9 mouse cellular contexts compared by ENCODE assay signal in genomic region chr17:47332001-47332611, GRCm38 (mm10). TPM values are rescaled to one million over a fixed set of nuclear protein-coding genes. Genes with fewer than 3 reads are reported as not detected.
DNase-seq lines count a peak whose midpoint lies in the region; ATAC-seq lines count a peak whose summit lies in the region.
"Had no signal": no experiment of that assay in that cellular context is flagged by ENCODE, and none has a peak within 500 bp of the region (broad histone marks: within the 10 kb centered on the region; RNA-seq: fewer than 3 reads in every experiment).

No protein-coding gene starts in this region.

- H3K9ac ChIP-seq in forebrain, embryonic 13.5 days = no peak overlapping the region
- H3K9ac ChIP-seq in liver, embryonic 11.5 days (ENCODE audit: low read depth, low read length) = 0 out of 2 replicates have a peak overlapping the region, but pooled peaks have one; percentile 25
- no peak overlapping the region for H3K9ac ChIP-seq in neural tube, embryonic 15.5 days (replicated peaks)
- H3K9ac ChIP-seq: neural tube, embryonic 12.5 days had no signal

- ATAC-seq in forebrain, embryonic 13.5 days = peak; percentile 44; the same call in 1 of the 2 replicates
- peak; percentile 34 for ATAC-seq in CD4-positive, CD25-positive, alpha-beta regulatory T cell, adult 4 months
- ATAC-seq in liver, embryonic 11.5 days (replicated peaks; ENCODE audit: low FRiP score) = peak; percentile 71
- 0 out of 2 replicates have a peak, but pooled peaks have one; percentile 12 for ATAC-seq in neural tube, embryonic 15.5 days (ENCODE audit: low FRiP score)

- peaks cover 56% of the 10 kb centered on the region for H3K36me3 ChIP-seq in forebrain, embryonic 13.5 days (ENCODE audit: poor library complexity, severe bottlenecking)
- peaks cover 58% of the 10 kb centered on the region for H3K36me3 ChIP-seq in forebrain, embryonic 10.5 days (replicated peaks)
- H3K36me3 ChIP-seq in liver, embryonic 11.5 days (ENCODE audit: control insufficient read depth, insufficient read depth, low read length) = no peaks in the 10 kb centered on the region; the same call in 1 of the 2 replicates
- H3K36me3 ChIP-seq in neural tube, embryonic 15.5 days = peaks cover 31% of the 10 kb centered on the region

- 83% methylated on average over 12 of the region's 12 CpGs for WGBS in forebrain, embryonic 13.5 days
- WGBS in forebrain, embryonic 10.5 days = 88% methylated on average over 12 of the region's 12 CpGs
- 68% methylated on average over 12 of the region's 12 CpGs for WGBS in liver, embryonic 11.5 days
- 81% methylated on average over 12 of the region's 12 CpGs for WGBS in neural tube, embryonic 15.5 days

- H3K4me3 ChIP-seq in forebrain, embryonic 13.5 days = no peak overlapping the region
- H3K4me3 ChIP-seq in forebrain, embryonic 10.5 days = no peak overlapping the region
- no peak overlapping the region for H3K4me3 ChIP-seq in liver, embryonic 11.5 days (ENCODE audit: low read depth, low read length)
- H3K4me3 ChIP-seq in neural tube, embryonic 15.5 days (replicated peaks) = no peak overlapping the region
- H3K4me3 ChIP-seq: neural tube, embryonic 12.5 days had no signal

- no peak overlapping the region for H3K4me2 ChIP-seq in forebrain, embryonic 13.5 days
- H3K4me2 ChIP-seq in liver, embryonic 11.5 days = 0 out of 2 replicates have a peak overlapping the region, but pooled peaks have one; percentile 4
- no peak overlapping the region for H3K4me2 ChIP-seq in neural tube, embryonic 15.5 days
- H3K4me2 ChIP-seq: neural tube, embryonic 12.5 days had no signal

- H3K27me3 ChIP-seq in forebrain, embryonic 13.5 days = peaks cover 46% of the 10 kb centered on the region
- peaks cover 88% of the 10 kb centered on the region for H3K27me3 ChIP-seq in forebrain, embryonic 10.5 days (ENCODE audit: poor library complexity, severe bottlenecking)
- no peaks in the 10 kb centered on the region for H3K27me3 ChIP-seq in liver, embryonic 11.5 days (replicated peaks; ENCODE audit: control insufficient read depth, insufficient read depth, low read length)
- no peaks in the 10 kb centered on the region for H3K27me3 ChIP-seq in neural tube, embryonic 15.5 days (replicated peaks)
- H3K27me3 ChIP-seq: neural tube, embryonic 12.5 days had no signal

- H3K4me1 ChIP-seq in forebrain, embryonic 13.5 days = peaks cover 28% of the 10 kb centered on the region
- peaks cover 29% of the 10 kb centered on the region for H3K4me1 ChIP-seq in forebrain, embryonic 10.5 days
- no peaks in the 10 kb centered on the region for H3K4me1 ChIP-seq in liver, embryonic 11.5 days (replicated peaks; ENCODE audit: control insufficient read depth, insufficient read depth, low read length)
- peaks cover 21% of the 10 kb centered on the region for H3K4me1 ChIP-seq in neural tube, embryonic 15.5 days
- H3K4me1 ChIP-seq: neural tube, embryonic 12.5 days had no signal

- no peaks in the 10 kb centered on the region for H3K9me3 ChIP-seq in forebrain, embryonic 13.5 days (replicated peaks)
- H3K9me3 ChIP-seq in forebrain, embryonic 10.5 days = no peaks in the 10 kb centered on the region
- H3K9me3 ChIP-seq in liver, embryonic 11.5 days (ENCODE audit: control insufficient read depth, low read length) = no peaks in the 10 kb centered on the region
- H3K9me3 ChIP-seq in neural tube, embryonic 15.5 days (replicated peaks) = no peaks in the 10 kb centered on the region
- H3K9me3 ChIP-seq: neural tube, embryonic 12.5 days had no signal

- H3K27ac ChIP-seq in forebrain, embryonic 13.5 days = no peak overlapping the region
- no peak overlapping the region for H3K27ac ChIP-seq in forebrain, embryonic 10.5 days
- no peak overlapping the region for H3K27ac ChIP-seq in liver, embryonic 11.5 days (ENCODE audit: low read depth, low read length)
- H3K27ac ChIP-seq in neural tube, embryonic 15.5 days (replicated peaks) = no peak overlapping the region
- H3K27ac ChIP-seq: neural tube, embryonic 12.5 days had no signal

- no peak for DNase-seq in forebrain, embryonic 10.5 days (ENCODE audit: extremely low spot score, low spot score)
- peak; percentile 23 to 32 for DNase-seq in frontal cortex, postnatal 14 days (ENCODE audit: low spot score in 2 of 2)
- DNase-seq in induced T-regulatory cell, adult 2 months (ENCODE audit: low read depth) = peak; percentile 37
- DNase-seq in liver, embryonic 11.5 days (ENCODE audit: low spot score) = no peak
- no peak for DNase-seq in B cell, adult 2 months

RNA-seq across cellular contexts. Expression of gene Mrps10, which starts 36.6 kb away (rescaled TPM):
- polyA plus RNA-seq in forebrain, embryonic 13.5 days (2015; fragmentation: Nextera tagmentation; extraction: Ambion mirVana) = 74.0 and 78.7 TPM in 2 replicates
- polyA plus RNA-seq in forebrain, embryonic 10.5 days (2016; fragmentation: Nextera tagmentation; extraction: Ambion mirVana) = 77.3 and 81.9 TPM in 2 replicates
- 10 to 100 TPM; 29.1 to 37.6 TPM for polyA plus RNA-seq in CD4-positive, CD25-positive, alpha-beta regulatory T cell, adult 4 months (2017; shearing (Covaris generic))
- polyA plus RNA-seq in liver, embryonic 11.5 days (2014; fragmentation: Nextera tagmentation; extraction: Ambion mirVana) = 105 and 114 TPM in 2 replicates
- polyA plus RNA-seq in neural tube, embryonic 15.5 days (2015; fragmentation: Nextera tagmentation; extraction: Ambion mirVana) = 72.0 and 75.3 TPM in 2 replicates

RNA-seq across cellular contexts. Expression of gene Guca1b, which starts 53.1 kb away (rescaled TPM):
- 0.20 and 0.36 TPM in 2 replicates for polyA plus RNA-seq in forebrain, embryonic 13.5 days (2015; fragmentation: Nextera tagmentation; extraction: Ambion mirVana)
- 1.3 and 1.5 TPM in 2 replicates for polyA plus RNA-seq in forebrain, embryonic 10.5 days (2016; fragmentation: Nextera tagmentation; extraction: Ambion mirVana)
- polyA plus RNA-seq in CD4-positive, CD25-positive, alpha-beta regulatory T cell, adult 4 months (2017; shearing (Covaris generic)) = 1 to 10 TPM; 2.0 to 3.2 TPM
- 0.43 and 0.60 TPM in 2 replicates for polyA plus RNA-seq in liver, embryonic 11.5 days (2014; fragmentation: Nextera tagmentation; extraction: Ambion mirVana)
- polyA plus RNA-seq in neural tube, embryonic 15.5 days (2015; fragmentation: Nextera tagmentation; extraction: Ambion mirVana) = 0.56 and 0.77 TPM in 2 replicates

Comparison
In these comparisons a context has a peak if more than half of its experiments do, and no peak if none do; other contexts are left out.
1. ATAC-seq: peak in every context shown above with its lines; median percentile 71 in liver, embryonic 11.5 days; 44 in forebrain, embryonic 13.5 days; 34 in CD4-positive, CD25-positive, alpha-beta regulatory T cell, adult 4 months; 12 in neural tube, embryonic 15.5 days.
2. DNase-seq: peak in frontal cortex, postnatal 14 days (2 of 2) and induced T-regulatory cell, adult 2 months (single experiment); none in forebrain, embryonic 10.5 days (single experiment), liver, embryonic 11.5 days (single experiment) and B cell, adult 2 months (0 of 2).